Mouse (Mus musculus) embryonic stem cell, embryonic (primary cell): ENCODE measurements around the gene Gm732.

Source experiments
- CTCF ChIA-PET, 4 experiments: fragments of 300-600 bp in 2 of 4; fragments of 350-600 bp in 2 of 4; sonication (Branson Sonifier 250); formaldehyde crosslinking; loops; one replicate each; lab custom pipeline; 2022; ENCODE audit warnings: inconsistent platforms in 2 of 4; lab: Charles Lee
- POLR2A ChIA-PET, 4 experiments: fragments of 300-600 bp in 2 of 4; fragments of 350-600 bp in 2 of 4; sonication (Branson Sonifier 250); formaldehyde crosslinking; loops; one replicate each; lab custom pipeline; 2022; ENCODE audit warnings: antibody characterized with exemption in 4 of 4, inconsistent platforms in 1 of 4; lab: Charles Lee

Gm732 gene

GRCm38 (mm10) chrX:107948365-107948764 is at the start of gene Gm732:
Gene Gm732 (minus strand): TSS chrX:107948465.
- POLR2A ChIA-PET = no interaction called here
- CTCF ChIA-PET = no interaction called here
